Mouse (Mus musculus) thymus, adult 18-20 months (tissue): ENCODE measurements around the gene B230307C23Rik.
"Not testable (repeated sequence)": the region's sequence is repeated elsewhere in the genome, so short reads cannot be mapped to it uniquely, and the experiment has no call there.

Experiments
- DNase-seq, 2 experiments: peaks; one replicate each; pipeline ENCODE4 v3.0.0; 2022; ENCODE audit warnings: mixed read lengths in 2 of 2

Gene B230307C23Rik

GRCm38 (mm10) chr16:98022657-98023345 is 25.7 kb downstream of the B230307C23Rik start:
- no peak for DNase-seq

GRCm38 (mm10) chr16:98026186-98026585 is 29.1 kb downstream of the B230307C23Rik start:
- DNase-seq: not testable (repeated sequence)

GRCm38 (mm10) chr16:98034971-98035370 is 37.9 kb downstream of the B230307C23Rik start:
- DNase-seq: not testable (repeated sequence)

- no peak for DNase-seq
These were observed 44.6 kb downstream of the B230307C23Rik start for GRCm38 (mm10) chr16:98041676-98042075.

- not testable (repeated sequence) for DNase-seq
These were observed 82.3 kb downstream of the B230307C23Rik start for GRCm38 (mm10) chr16:98079382-98079781.

- not testable (repeated sequence) for DNase-seq
These were observed 84.0 kb downstream of the B230307C23Rik start for GRCm38 (mm10) chr16:98081140-98081539.
